ENCODE assay signal across 8 mouse cellular contexts in genomic region chr13:29983037-29983436, GRCm38 (mm10). TPM values are rescaled to one million over a fixed set of nuclear protein-coding genes. Genes with fewer than 3 reads are reported as not detected.
A peak's percentile ranks its signal among the peaks of the same experiment; 100 is the strongest.
DNase-seq lines count a peak whose midpoint lies in the region; ATAC-seq and TF ChIP-seq lines count a peak whose summit lies in the region.

No protein-coding gene starts in this region.

- H3K27ac ChIP-seq in hindbrain, embryonic 10.5 days, result peak overlapping the region; percentile 100
- H3K27ac ChIP-seq in liver, adult 2 months (replicated peaks; ENCODE audit: insufficient read depth, low read depth, low read length), result no peak overlapping the region
- H3K27ac ChIP-seq in neural tube, embryonic 15.5 days (replicated peaks), result no peak overlapping the region; the same call in 1 of the 2 replicates

- 45% methylated on average over 6 of the region's 6 CpGs for WGBS in hindbrain, embryonic 10.5 days
- WGBS in liver, adult 2 months, result 43% methylated on average over 6 of the region's 6 CpGs
- 21% methylated on average over 6 of the region's 6 CpGs for WGBS in neural tube, embryonic 15.5 days

- no peak for TF ChIP-seq CTCF in liver, adult 2 months (IDR thresholded peaks at IDR 0.05; ENCODE audit: low read depth, low read length)

- H3K4me2 ChIP-seq in neural tube, embryonic 15.5 days, result peak overlapping the region; percentile 100

- no peak for ATAC-seq in neural tube, embryonic 15.5 days (ENCODE audit: low FRiP score)

- peaks cover 29% of the 10 kb centered on the region for H3K36me3 ChIP-seq in hindbrain, embryonic 10.5 days
- H3K36me3 ChIP-seq in liver, adult 2 months (ENCODE audit: control insufficient read depth, insufficient read depth, low read length), result no peaks in the 10 kb centered on the region
- no peaks in the 10 kb centered on the region for H3K36me3 ChIP-seq in neural tube, embryonic 15.5 days

- H3K9me3 ChIP-seq in hindbrain, embryonic 10.5 days, result no peaks in the 10 kb centered on the region
- no peaks in the 10 kb centered on the region for H3K9me3 ChIP-seq in neural tube, embryonic 15.5 days (replicated peaks)

- peak; percentile 35 for DNase-seq in adrenal gland, postnatal 10 days
- DNase-seq in adrenal gland, postnatal 25 days, result no peak
- peak; percentile 48 for DNase-seq in testis, postnatal 10 days (ENCODE audit: low spot score)
- no peak for DNase-seq in testis, postnatal 14 days (ENCODE audit: low spot score)
- peak; percentile 14 for DNase-seq in hindbrain, embryonic 10.5 days (ENCODE audit: low spot score)
- DNase-seq in liver, adult 2 months (ENCODE audit: extremely low read depth, low read depth, low spot score), result no peak
- no peak for DNase-seq in urinary bladder, adult 18-20 months (ENCODE audit: low spot score in 2 of 2)

- no peak for TF ChIP-seq POLR2A in liver, adult 2 months (IDR thresholded peaks at IDR 0.05; ENCODE audit: extremely low read depth, insufficient read depth, low read length)

- no peak overlapping the region for H3K9ac ChIP-seq in liver, adult 2 months (ENCODE audit: low read depth, low read length)
- H3K9ac ChIP-seq in neural tube, embryonic 15.5 days (replicated peaks), result peak overlapping the region; percentile 92

- peak overlapping the region; percentile 99 for H3K4me3 ChIP-seq in hindbrain, embryonic 10.5 days
- peak overlapping the region; percentile 99; the same call in 1 of the 2 replicates for H3K4me3 ChIP-seq in liver, adult 2 months (ENCODE audit: insufficient read depth, low read depth, low read length)
- H3K4me3 ChIP-seq in neural tube, embryonic 15.5 days (replicated peaks), result peak overlapping the region; percentile 91

- H3K79me2 ChIP-seq in liver, adult 2 months (ENCODE audit: control insufficient read depth, insufficient read depth, low read length), result peaks cover 3% of the 10 kb centered on the region; the same call in 1 of the 2 replicates

- no peaks in the 10 kb centered on the region for H3K27me3 ChIP-seq in hindbrain, embryonic 10.5 days (ENCODE audit: insufficient read depth, poor library complexity, severe bottlenecking)
- H3K27me3 ChIP-seq in liver, adult 2 months (ENCODE audit: control insufficient read depth, insufficient read depth, low read length), result no peaks in the 10 kb centered on the region
- no peaks in the 10 kb centered on the region for H3K27me3 ChIP-seq in neural tube, embryonic 15.5 days (replicated peaks)

- H3K4me1 ChIP-seq in hindbrain, embryonic 10.5 days (replicated peaks), result peaks cover 40% of the 10 kb centered on the region
- H3K4me1 ChIP-seq in liver, adult 2 months (ENCODE audit: control insufficient read depth, insufficient read depth, low read length), result peaks cover 5% of the 10 kb centered on the region
- peaks cover 22% of the 10 kb centered on the region for H3K4me1 ChIP-seq in neural tube, embryonic 15.5 days

RNA-seq across cellular contexts. Expression of gene E2f3, which starts 2.8 kb away (rescaled TPM):
- total RNA-seq in adrenal gland, postnatal 10 days (2021), result 10 to 100 TPM; 12.4 to 14.4 TPM
- total RNA-seq in adrenal gland, postnatal 25 days (2021), result 10.8 and 13.1 TPM in 2 replicates
- polyA plus RNA-seq in hindbrain, embryonic 10.5 days (2016; fragmentation: Nextera tagmentation; extraction: Ambion mirVana), result 15.6 and 18.8 TPM in 2 replicates
- total RNA-seq in liver, adult 2 months (2014; rRNA removed), result 1.7 TPM in 2 replicates
- polyA plus RNA-seq in liver, adult 2 months (2012; rRNA removed), result 1.9 TPM in 2 replicates
- polyA plus RNA-seq in neural tube, embryonic 15.5 days (2015; fragmentation: Nextera tagmentation; extraction: Ambion mirVana), result 4.3 and 5.6 TPM in 2 replicates

Comparison
In these comparisons a context has a peak if more than half of its experiments do, and no peak if none do; other contexts are left out.
1. DNase-seq: peak in adrenal gland, postnatal 10 days (single experiment), testis, postnatal 10 days (single experiment) and hindbrain, embryonic 10.5 days (single experiment); none in adrenal gland, postnatal 25 days (single experiment), testis, postnatal 14 days (single experiment), liver, adult 2 months (single experiment) and urinary bladder, adult 18-20 months (0 of 2).
2. Peak in every context shown above with its lines, with median percentiles within 50 percentile points of each other: H3K4me3 ChIP-seq.